Mouse (Mus musculus) stomach, postnatal 0 days (tissue): ENCODE measurements around the gene Slc39a9.

ENCODE experiments used
- CTCF ChIP-seq: IDR thresholded peaks from 2 replicates; pipeline ENCODE4 v1.5.1; 2016; ENCODE audit warnings: antibody characterized with exemption, low read depth, mild to moderate bottlenecking, moderate library complexity
- EP300 ChIP-seq: optimal IDR thresholded peaks from 2 replicates; pipeline ENCODE3; 2016; ENCODE audit warnings: antibody characterized with exemption

DNA sequence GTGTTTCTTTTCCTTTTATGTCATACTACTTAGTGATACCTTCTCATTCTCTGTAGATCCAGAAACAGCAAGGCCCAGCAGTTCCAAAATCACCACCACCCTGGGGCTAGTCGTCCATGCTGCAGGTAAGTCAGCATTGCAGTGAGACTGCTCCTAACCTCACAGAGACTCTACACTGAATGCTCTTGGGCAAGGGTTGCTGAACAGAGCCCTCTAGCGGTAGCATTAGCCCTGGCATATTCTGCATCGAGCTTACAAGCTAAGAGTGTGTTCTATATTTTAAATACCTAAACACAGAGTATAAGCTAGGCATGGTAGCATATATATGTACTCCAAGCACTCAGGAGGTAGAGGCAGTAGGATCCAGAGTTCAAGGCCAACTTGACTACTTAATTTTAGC is 29.5 kb downstream of the Slc39a9 start:
- TF ChIP-seq EP300, result no peak
- TF ChIP-seq CTCF, result peak; percentile 91
